Mouse (Mus musculus) gastrocnemius, postnatal 36 days (tissue): Measurements from ENCODE around the gene Mt3. TPM values are rescaled to one million over a fixed set of nuclear protein-coding genes. Genes with fewer than 3 reads are reported as not detected.
A peak's percentile ranks its signal among the peaks of the same experiment; 100 is the strongest.

ENCODE experiments used
- DNase-seq, 2 experiments: peaks; one replicate each; pipeline ENCODE4 v3.0.0; 2022
- intact Hi-C: fragments of 180-260 bp; cut with DNase I; formaldehyde crosslinking; loops from one replicate; pipeline ENCODE4 v1.15.1; 2025
- total RNA-seq, 2 experiments: library from RNA; stranded (reverse); gene quantifications; 2 replicates each; pipeline ENCODE4 v1.2.3; 2021

Mt3 gene
- total RNA-seq, 2 experiments from 2014 or later, result 2.2 to 7.5 TPM

DNA sequence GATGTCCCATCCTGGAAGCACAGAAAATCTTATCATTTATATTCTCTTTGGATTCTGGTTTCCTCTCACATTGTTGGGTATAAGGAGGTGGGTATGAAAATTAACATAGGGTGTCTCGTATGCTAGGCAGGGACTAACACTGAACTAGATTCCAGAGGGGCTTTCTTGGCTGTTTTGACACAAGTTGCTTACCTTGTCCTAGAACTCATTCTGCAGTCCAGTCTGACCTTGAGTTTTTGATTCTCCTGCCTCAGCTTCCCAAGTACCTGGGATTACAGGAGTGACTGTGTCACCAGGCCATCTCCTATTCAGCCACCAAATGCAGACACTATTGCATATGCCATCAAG, 28.1 kb downstream of the Mt3 start:
- intact Hi-C loops, result no loop called here

DNA sequence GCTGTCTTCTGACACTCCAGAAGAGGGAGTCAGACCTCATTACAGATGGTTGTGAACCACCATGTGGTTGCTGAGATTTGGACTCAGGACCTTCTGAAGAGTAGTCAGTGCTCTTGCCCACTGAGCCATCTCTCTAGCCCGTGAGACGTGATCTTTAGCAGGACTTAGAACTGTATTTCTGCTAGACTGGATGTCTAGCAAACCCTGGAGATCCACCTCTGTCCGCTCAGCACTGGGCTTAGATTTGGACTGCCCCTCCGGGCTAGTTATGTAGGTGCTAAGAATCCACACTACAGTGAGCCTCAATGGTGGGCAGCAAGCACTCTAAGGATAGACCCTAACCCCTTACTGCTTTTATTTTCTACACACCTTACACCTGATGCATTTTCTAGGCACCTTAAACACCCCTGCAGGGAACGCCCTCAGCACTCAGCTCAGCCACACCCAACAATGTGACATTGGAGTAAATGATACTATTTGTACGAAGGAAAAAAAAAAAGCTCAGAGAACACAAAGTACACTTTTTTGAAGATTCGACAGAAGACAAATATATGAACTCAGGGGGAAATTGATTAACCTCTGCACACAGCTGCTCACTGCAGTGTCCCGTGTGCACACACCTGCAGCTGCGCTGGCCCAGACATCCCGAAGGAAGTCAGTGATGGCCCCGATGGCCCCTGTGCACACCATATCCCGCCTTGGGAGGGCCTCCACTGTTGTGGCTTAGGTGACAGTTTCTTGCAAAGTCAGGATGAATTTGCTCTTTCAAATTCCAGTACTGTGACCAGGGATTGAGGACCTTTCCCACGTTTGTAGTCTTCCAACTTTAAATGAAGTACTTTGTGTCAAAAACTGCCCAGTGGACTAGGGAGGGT, 29.9 kb downstream of the Mt3 start:
- intact Hi-C loops, result loop anchor here (2.0 kb wide), 1 partner anchor 13 kb away; no protein-coding TSS in a partner anchor
- no peak for DNase-seq

More for the DNA sequence above, 28.1 kb downstream of the Mt3 start:
- no peak for DNase-seq

DNA sequence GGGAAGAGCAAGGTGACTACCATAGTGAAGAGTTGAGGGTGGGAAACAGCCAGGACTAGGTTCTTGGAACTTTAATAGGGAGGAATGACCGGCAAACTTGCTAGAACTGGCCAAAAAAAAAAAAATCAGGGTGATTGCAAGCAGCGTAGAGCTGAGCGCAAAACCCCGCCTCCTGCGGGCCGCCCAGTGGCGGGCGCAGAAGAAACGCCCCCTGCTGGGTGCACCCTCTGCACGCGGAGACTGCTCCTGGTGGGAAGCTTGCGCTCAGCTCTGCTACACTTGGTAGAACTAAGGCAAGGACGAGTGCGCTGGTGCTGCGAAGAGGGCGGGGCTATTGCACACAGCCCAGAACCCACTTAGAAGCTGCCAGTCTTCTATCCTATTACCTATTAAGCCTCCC, 30.7 kb downstream of the Mt3 start:
- peak; percentile 58 to 71 for DNase-seq

DNA sequence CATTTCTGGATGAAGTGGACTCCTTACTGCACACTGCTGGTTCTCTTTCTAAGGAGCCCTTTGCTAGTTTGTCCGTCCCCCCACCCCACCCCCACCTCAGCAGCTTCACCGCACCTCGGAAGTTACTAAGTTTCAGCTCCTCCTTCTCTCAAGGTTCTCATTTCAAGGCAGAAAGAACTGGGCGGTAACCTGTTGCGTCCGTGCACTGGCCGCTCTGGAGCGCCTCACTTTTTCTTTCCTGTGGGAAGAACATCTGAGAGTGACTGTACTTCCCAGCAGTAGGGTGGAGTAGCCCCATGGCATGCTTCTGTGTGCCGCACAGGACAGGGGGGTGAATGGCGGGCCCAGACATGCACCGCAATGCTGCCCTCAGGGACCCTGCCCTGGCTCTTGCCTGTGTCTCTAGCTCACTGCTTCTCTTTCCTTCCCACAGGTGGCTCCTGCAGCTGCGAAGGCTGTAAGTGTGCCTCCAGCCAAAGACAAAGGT, 32.0 kb downstream of the Mt3 start:
- intact Hi-C loops, result no loop called here
- DNase-seq, result no peak

More for the DNA sequence above, 30.7 kb downstream of the Mt3 start:
- intact Hi-C loops, result loop anchor here (2.0 kb wide), 1 partner anchor 14 kb away; no protein-coding TSS in a partner anchor

DNA sequence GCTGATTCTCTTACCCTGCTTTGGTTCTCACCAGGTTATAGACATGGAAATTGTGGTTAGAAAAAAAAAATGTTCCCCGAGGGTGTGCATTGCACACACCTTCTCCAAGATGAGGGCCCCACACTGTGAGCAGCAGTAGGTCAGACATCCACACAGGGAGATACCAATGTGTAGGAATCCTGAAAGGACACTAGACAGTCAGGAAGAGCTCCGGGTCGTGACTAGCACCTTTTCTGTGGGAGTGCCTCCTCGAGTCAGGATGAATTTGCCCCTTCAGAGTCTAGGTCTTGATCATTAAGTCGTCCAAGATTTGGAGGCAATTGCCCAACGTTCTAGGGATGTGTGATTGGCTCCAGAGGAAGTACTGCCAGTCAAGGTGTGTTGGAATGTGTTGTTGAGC, 33.4 kb downstream of the Mt3 start:
- intact Hi-C loops, result no loop called here
- DNase-seq, result no peak

DNA sequence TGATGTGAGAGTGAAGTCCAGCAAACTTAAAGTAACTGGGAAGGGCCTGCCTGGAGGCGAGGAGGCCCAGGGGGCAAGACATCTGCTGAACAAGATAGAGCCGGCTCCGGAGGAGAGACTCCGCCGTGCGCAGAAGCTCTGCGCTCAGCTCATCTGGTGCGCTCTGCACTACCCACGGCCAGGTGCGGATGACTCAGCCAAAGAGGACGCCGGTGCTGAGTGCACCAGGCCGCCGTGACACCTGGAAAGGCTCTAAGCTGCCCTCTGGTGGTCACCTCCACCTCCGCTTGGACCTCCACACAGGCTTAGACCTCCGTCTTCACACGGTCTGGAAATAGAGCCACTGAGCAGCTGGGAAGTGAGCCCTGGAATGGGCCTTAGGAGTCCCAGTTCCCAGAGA, 34.1 kb downstream of the Mt3 start:
- intact Hi-C loops, result no loop called here
- DNase-seq, result peak; percentile 63 to 68

DNA sequence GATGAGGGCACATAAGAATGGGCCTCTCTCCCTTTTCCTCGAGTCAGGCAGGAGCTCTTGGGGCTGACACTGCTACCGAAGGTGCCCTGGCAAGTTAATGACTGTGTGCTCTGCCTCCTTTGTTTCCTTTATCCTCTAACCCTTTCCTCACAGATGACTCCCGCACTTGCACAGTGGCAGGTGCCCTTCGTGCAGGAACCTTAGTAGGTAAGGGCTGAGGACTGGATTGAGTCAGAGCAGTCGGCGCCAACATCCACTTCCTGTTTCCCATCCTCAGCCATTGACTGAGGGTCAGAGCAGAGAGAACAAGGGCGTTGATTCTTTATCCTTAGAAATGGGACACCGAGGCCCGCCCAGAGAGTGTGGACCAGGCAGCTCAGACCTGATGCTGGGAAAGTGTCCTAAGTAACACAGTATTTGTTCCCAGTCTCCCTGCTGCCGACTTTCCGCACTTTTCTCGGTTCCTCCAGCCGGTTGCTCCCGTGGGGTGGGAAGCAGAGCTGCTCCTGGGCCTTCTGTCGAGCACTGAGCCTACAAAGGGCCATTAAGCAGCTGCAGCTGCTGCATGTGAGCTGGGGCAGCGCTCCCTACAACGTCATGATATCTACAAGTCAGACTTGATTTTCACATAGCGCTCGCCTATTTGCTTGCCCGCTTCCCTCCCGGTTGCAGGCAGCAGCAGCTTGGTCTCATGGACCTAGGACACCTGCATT, 35.0 kb downstream of the Mt3 start:
- no peak for DNase-seq

DNA sequence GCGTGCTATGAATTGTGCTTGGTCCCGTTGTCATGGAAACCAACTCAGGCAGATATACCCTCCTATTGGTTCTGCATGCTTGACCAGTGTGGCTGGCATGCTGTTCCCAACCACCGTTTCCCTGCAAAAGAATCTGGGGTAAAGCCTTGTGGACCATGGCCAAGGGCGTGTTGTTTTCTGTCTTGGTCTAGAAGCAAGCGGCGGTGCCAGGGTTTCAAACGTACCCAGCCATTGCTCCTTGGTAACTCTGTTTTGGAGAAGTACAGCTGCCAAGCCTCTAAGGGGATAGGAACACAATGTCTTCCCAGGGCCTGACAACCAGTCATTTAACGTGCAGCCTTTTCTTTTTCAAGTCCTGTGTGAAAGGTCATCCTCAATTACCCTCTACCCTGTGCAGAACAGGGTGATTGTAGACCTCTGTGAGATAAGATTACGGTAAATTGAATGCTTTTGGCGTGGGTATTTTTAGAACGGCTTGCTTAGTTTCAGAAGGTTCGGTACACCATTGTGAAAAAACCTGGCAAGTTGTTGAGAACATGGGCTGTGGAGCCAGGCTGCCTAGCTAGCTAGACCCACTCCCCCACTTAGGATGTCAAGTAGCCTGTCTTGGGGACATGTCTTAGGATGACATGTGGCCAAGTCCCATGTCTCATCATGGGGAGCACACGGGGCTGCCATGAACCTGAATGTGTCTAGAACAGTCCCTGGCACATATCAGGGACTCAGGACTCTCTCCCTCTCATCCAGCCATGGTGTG, 37.0 kb downstream of the Mt3 start:
- intact Hi-C loops, result no loop called here
- peak in 1 of 2 experiments; percentile 58 for DNase-seq

More for the DNA sequence above, 35.0 kb downstream of the Mt3 start:
- intact Hi-C loops, result no loop called here

DNA sequence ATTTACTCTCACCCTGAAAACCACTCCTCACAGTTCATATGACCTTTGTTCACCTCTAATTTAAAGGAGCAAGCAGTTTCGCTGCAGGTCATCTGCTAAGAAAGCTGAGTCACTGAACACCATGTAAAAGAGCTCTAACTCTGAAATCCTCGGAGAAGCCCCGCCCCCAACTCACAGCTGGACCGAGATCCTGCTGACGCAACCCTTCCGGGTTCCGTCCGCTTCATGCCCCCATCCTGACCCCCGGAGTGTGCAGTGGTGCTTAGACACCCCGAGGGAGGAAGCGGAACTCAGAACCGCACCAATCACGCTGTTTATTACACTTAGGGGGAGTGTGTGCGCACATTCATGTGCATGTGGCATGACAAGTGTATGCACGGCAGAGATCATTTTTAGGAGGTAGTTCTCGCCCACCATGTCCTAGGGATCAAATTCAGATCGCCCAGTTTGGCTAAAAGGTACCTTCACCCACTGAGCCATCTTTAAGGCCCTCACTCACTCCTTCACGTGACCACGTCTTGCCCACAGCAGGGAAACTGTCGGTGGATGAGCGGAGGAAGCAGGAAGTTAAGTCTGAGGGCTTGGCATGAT, 38.8 kb downstream of the Mt3 start:
- DNase-seq, result peak; percentile 41 to 57
- intact Hi-C loops, result no loop called here

DNA sequence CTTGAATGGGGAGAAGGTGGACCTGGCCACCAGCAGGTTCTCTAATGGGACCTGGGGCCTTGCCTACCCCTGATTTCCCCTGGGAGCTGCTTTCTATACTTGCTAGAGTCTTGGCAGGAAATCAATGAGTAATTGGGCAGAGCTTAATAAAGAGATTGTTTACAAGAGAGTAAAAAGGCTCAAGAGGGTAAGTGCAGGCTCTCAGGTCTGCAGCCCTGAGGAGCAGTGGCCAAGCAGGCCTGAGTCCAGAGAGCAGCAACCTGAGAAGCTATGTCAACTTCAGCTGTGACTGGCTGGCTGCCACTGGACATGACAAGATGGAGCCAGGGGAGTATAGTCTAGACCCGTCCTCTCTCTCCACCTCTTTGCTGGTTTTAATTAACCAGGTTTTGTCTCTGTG, 40.5 kb downstream of the Mt3 start:
- DNase-seq, result no peak
- intact Hi-C loops, result no loop called here

DNA sequence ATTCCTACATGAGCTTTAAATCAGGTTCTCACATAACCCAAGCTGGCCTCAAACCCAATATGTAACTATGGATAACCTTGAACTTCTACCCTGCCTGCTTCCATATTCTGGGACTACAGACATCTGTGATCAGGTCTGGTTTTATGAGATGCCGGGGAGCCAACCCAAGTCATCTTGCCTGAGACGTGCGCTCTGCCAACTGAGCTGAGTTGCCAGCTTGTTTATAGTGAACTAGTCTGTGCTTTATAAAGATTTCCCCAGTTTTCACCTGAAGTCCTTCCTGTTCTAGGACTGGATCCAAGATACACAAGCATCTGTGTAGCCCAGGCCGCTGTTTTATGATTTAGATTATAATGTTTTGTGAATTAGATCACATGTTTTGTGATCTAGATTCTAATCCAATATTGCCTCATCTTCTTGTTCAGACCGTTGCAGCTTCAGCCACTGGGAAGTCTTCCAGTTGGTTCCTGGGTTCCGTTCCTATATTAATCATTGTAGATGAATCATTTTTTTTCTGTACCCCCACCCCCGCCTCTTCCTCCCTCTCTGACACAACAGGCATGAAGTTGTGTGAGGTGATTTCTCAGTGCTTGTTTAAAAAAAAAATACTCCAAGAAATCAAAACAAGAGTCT, 42.3 kb downstream of the Mt3 start:
- intact Hi-C loops, result no loop called here
- DNase-seq, result no peak

DNA sequence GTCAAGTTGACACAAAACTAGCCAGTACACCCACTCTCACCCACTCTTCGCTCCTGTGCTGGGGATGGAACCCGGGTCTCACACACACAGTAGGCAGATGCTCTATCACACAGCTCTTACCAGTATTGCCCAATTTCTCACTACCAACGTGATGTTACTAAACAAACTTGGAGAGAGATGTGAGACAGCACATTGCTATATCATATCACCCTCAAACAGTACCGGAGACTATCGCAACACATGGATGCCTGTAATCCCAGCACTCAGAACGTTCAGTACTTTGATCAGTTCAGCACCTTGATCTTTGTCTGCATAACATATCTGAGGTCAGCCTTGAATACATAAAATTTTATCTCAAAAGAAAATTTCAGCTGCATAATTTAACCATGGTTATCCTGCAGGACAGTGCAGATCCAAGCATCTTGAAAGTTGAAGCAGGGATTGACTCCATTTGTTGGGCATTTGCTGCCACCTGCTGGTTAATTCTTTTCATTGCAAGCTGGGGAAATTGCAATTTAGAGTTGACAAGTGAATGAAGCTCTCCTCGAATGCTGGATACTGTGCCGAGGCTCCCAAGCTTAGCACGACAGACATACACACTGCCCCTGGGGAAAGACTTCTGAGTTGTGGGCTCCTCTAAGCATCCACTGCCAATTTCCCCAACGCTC, 46.9 kb downstream of the Mt3 start:
- intact Hi-C loops, result no loop called here
- no peak for DNase-seq

Other genes starting within 250 kb of the Mt3 start
- gene Amfr, start 139.8 kb upstream of the Mt3 start, total RNA-seq, result 10 to 100 TPM; 85.5 to 94.4 TPM
- gene Nudt21, start 115.6 kb upstream of the Mt3 start, total RNA-seq, result 10 to 100 TPM in 1 of 2 experiments, 1 to 10 TPM in 1; 8.7 to 11.9 TPM
- 10 to 100 TPM; 21.8 to 22.9 TPM for gene Ogfod1, start 115.4 kb upstream of the Mt3 start, total RNA-seq
- gene Bbs2, start 53.7 kb upstream of the Mt3 start, total RNA-seq, result 1 to 10 TPM; 2.3 to 3.0 TPM
- gene Mt4, start 15.4 kb upstream of the Mt3 start, total RNA-seq, result not detected
- gene Mt2, start 20.1 kb downstream of the Mt3 start, total RNA-seq, result 100 to 1,000 TPM in 1 of 2 experiments, 10 to 100 TPM in 1; 87.9 to 112 TPM
- 100 to 1,000 TPM in 1 of 2 experiments, 10 to 100 TPM in 1; 99.6 to 103 TPM for gene Mt1, start 26.5 kb downstream of the Mt3 start, total RNA-seq
- gene Nup93, start 62.0 kb downstream of the Mt3 start, total RNA-seq, result 1 to 10 TPM; 8.7 to 9.7 TPM
- not detected for gene Slc12a3, start 176.6 kb downstream of the Mt3 start, total RNA-seq
- gene Herpud1, start 233.8 kb downstream of the Mt3 start, total RNA-seq, result 100 to 1,000 TPM in 1 of 2 experiments, 10 to 100 TPM in 1; 93.3 to 102 TPM